In genomic region chr17:86329273-86330075, GRCm38 (mm10) we compare ENCODE assay signal across 8 mouse cellular contexts.
DNase-seq lines count a peak whose midpoint lies in the region; ATAC-seq lines count a peak whose summit lies in the region.

No protein-coding gene starts in this region.

- H3K9ac ChIP-seq in forebrain, embryonic 11.5 days (ENCODE audit: low read length), result no peak overlapping the region

- WGBS in forebrain, embryonic 10.5 days, result 41% methylated on average over 16 of the region's 16 CpGs
- WGBS in forebrain, embryonic 11.5 days, result 40% methylated on average over 16 of the region's 16 CpGs
- 40% methylated on average over 16 of the region's 16 CpGs for WGBS in hindbrain, embryonic 10.5 days

- H3K4me3 ChIP-seq in forebrain, embryonic 10.5 days, result no peak overlapping the region
- H3K4me3 ChIP-seq in forebrain, embryonic 11.5 days (ENCODE audit: low read depth, low read length), result no peak overlapping the region
- H3K4me3 ChIP-seq in hindbrain, embryonic 10.5 days, result no peak overlapping the region

- no peaks in the 10 kb centered on the region for H3K9me3 ChIP-seq in forebrain, embryonic 10.5 days
- H3K9me3 ChIP-seq in forebrain, embryonic 11.5 days (ENCODE audit: control insufficient read depth, low read length), result no peaks in the 10 kb centered on the region
- no peaks in the 10 kb centered on the region for H3K9me3 ChIP-seq in hindbrain, embryonic 10.5 days

- H3K36me3 ChIP-seq in forebrain, embryonic 10.5 days (replicated peaks), result no peaks in the 10 kb centered on the region
- H3K36me3 ChIP-seq in forebrain, embryonic 11.5 days (ENCODE audit: control insufficient read depth, insufficient read depth, low read length), result no peaks in the 10 kb centered on the region
- H3K36me3 ChIP-seq in hindbrain, embryonic 10.5 days, result no peaks in the 10 kb centered on the region

- H3K27me3 ChIP-seq in forebrain, embryonic 10.5 days (ENCODE audit: poor library complexity, severe bottlenecking), result no peaks in the 10 kb centered on the region
- H3K27me3 ChIP-seq in forebrain, embryonic 11.5 days (ENCODE audit: control insufficient read depth, insufficient read depth, low read length), result no peaks in the 10 kb centered on the region
- no peaks in the 10 kb centered on the region for H3K27me3 ChIP-seq in hindbrain, embryonic 10.5 days (ENCODE audit: insufficient read depth, poor library complexity, severe bottlenecking)

- peaks cover 35% of the 10 kb centered on the region for H3K4me1 ChIP-seq in forebrain, embryonic 10.5 days
- H3K4me1 ChIP-seq in forebrain, embryonic 11.5 days (replicated peaks; ENCODE audit: control insufficient read depth, insufficient read depth, low read length), result no peaks in the 10 kb centered on the region; the same call in none of the 2 replicates
- H3K4me1 ChIP-seq in hindbrain, embryonic 10.5 days (replicated peaks), result peaks cover 59% of the 10 kb centered on the region

- H3K27ac ChIP-seq in forebrain, embryonic 10.5 days, result peak overlapping the region; percentile 48; the same call in 1 of the 2 replicates
- no peak overlapping the region for H3K27ac ChIP-seq in forebrain, embryonic 11.5 days (ENCODE audit: low read depth, low read length)
- peak overlapping the region; percentile 75 for H3K27ac ChIP-seq in hindbrain, embryonic 10.5 days

- no peak for ATAC-seq in forebrain, embryonic 11.5 days (replicated peaks; ENCODE audit: low FRiP score)
- peak; percentile 40 for ATAC-seq in activated CD4-positive, CD25-positive, alpha-beta regulatory T cell, adult 4 months
- ATAC-seq in megakaryocyte progenitor cell, adult 5-6 weeks (replicated peaks; ENCODE audit: poor library complexity), result peak; percentile 26; the same call in 1 of the 2 replicates

- H3K4me2 ChIP-seq in forebrain, embryonic 11.5 days (ENCODE audit: low read depth, low read length, severe bottlenecking), result no peak overlapping the region

- DNase-seq in forebrain, embryonic 10.5 days (ENCODE audit: extremely low spot score, low spot score), result no peak
- DNase-seq in forebrain, embryonic 11.5 days (ENCODE audit: low spot score), result no peak
- DNase-seq in hindbrain, embryonic 10.5 days (ENCODE audit: low spot score), result peak; percentile 29
- no peak for DNase-seq in adrenal gland, postnatal 4 days (ENCODE audit: low spot score in 2 of 2)
- DNase-seq in ovary, postnatal 14 days (ENCODE audit: low spot score), result no peak
- DNase-seq in right cerebral cortex, adult 2 months (ENCODE audit: low spot score in 2 of 2), result no peak
